Mouse (Mus musculus): ENCODE results near the gene Sema7a. TPM values are rescaled to one million over a fixed set of nuclear protein-coding genes. Genes with fewer than 3 reads are reported as not detected.

Gene Sema7a
- polyA plus RNA-seq, 1 experiment: 3.2 TPM

GRCm38 (mm10) chr9:57959886-57960866 lies 20.3 kb downstream of the Sema7a start:
- H3K4me1 ChIP-seq (ENCODE audit: control insufficient read depth, insufficient read depth, low read length): peaks cover 13% of the 10 kb centered on the region
- H3K4me3 ChIP-seq (replicated peaks; ENCODE audit: control insufficient read depth, low read depth, low read length): no peak overlapping the region
- no peak for TF ChIP-seq CTCF (IDR thresholded peaks at IDR 0.05; ENCODE audit: control insufficient read depth, insufficient read depth, low read length)
- TF ChIP-seq POLR2A (IDR thresholded peaks at IDR 0.05; ENCODE audit: borderline replicate concordance, control insufficient read depth, low read depth, low read length): no peak
- 86% methylated on average over 17 of the region's 17 CpGs for WGBS
- H3K27ac ChIP-seq (ENCODE audit: control insufficient read depth, insufficient read depth, low read depth, low read length, poor library complexity): no peak overlapping the region

- Histone ChIP-seq H3K4me1 (ENCODE audit: control insufficient read depth, insufficient read depth, low read length) (peaks cover 9% of the 10 kb centered on the region), H3K27ac (ENCODE audit: control insufficient read depth, insufficient read depth, low read depth, low read length, poor library complexity) (no peak overlapping the region), H3K4me3 (replicated peaks; ENCODE audit: control insufficient read depth, low read depth, low read length) (no peak overlapping the region)
- WGBS: 86% methylated on average over 15 of the region's 15 CpGs
- no peak for TF ChIP-seq POLR2A (IDR thresholded peaks at IDR 0.05; ENCODE audit: borderline replicate concordance, control insufficient read depth, low read depth, low read length)
Observed at GRCm38 (mm10) chr9:57961226-57961625, 21.3 kb downstream of the Sema7a start.

- Histone ChIP-seq H3K27ac (ENCODE audit: control insufficient read depth, insufficient read depth, low read depth, low read length, poor library complexity) (no peak overlapping the region), H3K4me3 (replicated peaks; ENCODE audit: control insufficient read depth, low read depth, low read length) (no peak overlapping the region), H3K4me1 (ENCODE audit: control insufficient read depth, insufficient read depth, low read length) (peaks cover 3% of the 10 kb centered on the region)
- 86% methylated on average over 17 of the region's 17 CpGs for WGBS
- no peak for TF ChIP-seq POLR2A (IDR thresholded peaks at IDR 0.05; ENCODE audit: borderline replicate concordance, control insufficient read depth, low read depth, low read length)
- no peak for TF ChIP-seq CTCF (IDR thresholded peaks at IDR 0.05; ENCODE audit: control insufficient read depth, insufficient read depth, low read length)
Observed at GRCm38 (mm10) chr9:57961863-57962778, 22.2 kb downstream of the Sema7a start.

GRCm38 (mm10) chr9:57963249-57963997 lies 23.5 kb downstream of the Sema7a start:
- 82% methylated on average over 4 of the region's 4 CpGs for WGBS
- no peak overlapping the region for H3K4me3 ChIP-seq (replicated peaks; ENCODE audit: control insufficient read depth, low read depth, low read length)
- no peak for TF ChIP-seq POLR2A (IDR thresholded peaks at IDR 0.05; ENCODE audit: borderline replicate concordance, control insufficient read depth, low read depth, low read length)
- no peak overlapping the region for H3K27ac ChIP-seq (ENCODE audit: control insufficient read depth, insufficient read depth, low read depth, low read length, poor library complexity)
- H3K4me1 ChIP-seq (ENCODE audit: control insufficient read depth, insufficient read depth, low read length): no peaks in the 10 kb centered on the region; the same call in 1 of the 2 replicates

- no peak overlapping the region for H3K4me3 ChIP-seq (replicated peaks; ENCODE audit: control insufficient read depth, low read depth, low read length)
- no peak for TF ChIP-seq POLR2A (IDR thresholded peaks at IDR 0.05; ENCODE audit: borderline replicate concordance, control insufficient read depth, low read depth, low read length)
- TF ChIP-seq CTCF (IDR thresholded peaks at IDR 0.05; ENCODE audit: control insufficient read depth, insufficient read depth, low read length): no peak
- no peaks in the 10 kb centered on the region; the same call in 1 of the 2 replicates for H3K4me1 ChIP-seq (ENCODE audit: control insufficient read depth, insufficient read depth, low read length)
- H3K27ac ChIP-seq (ENCODE audit: control insufficient read depth, insufficient read depth, low read depth, low read length, poor library complexity): no peak overlapping the region
- WGBS: 89% methylated on average over 5 of the region's 5 CpGs
Observed at GRCm38 (mm10) chr9:57963998-57964395, 24.1 kb downstream of the Sema7a start.

GRCm38 (mm10) chr9:57964528-57965250 lies 24.8 kb downstream of the Sema7a start:
- TF ChIP-seq CTCF (IDR thresholded peaks at IDR 0.05; ENCODE audit: control insufficient read depth, insufficient read depth, low read length) (no peak), POLR2A (IDR thresholded peaks at IDR 0.05; ENCODE audit: borderline replicate concordance, control insufficient read depth, low read depth, low read length) (no peak)
- H3K27ac ChIP-seq (ENCODE audit: control insufficient read depth, insufficient read depth, low read depth, low read length, poor library complexity): no peak overlapping the region
- H3K4me1 ChIP-seq (ENCODE audit: control insufficient read depth, insufficient read depth, low read length): peaks cover 3% of the 10 kb centered on the region
- 82% methylated on average over 6 of the region's 6 CpGs for WGBS
- H3K4me3 ChIP-seq (replicated peaks; ENCODE audit: control insufficient read depth, low read depth, low read length): no peak overlapping the region

All from bone marrow, adult 2 months (tissue).